ENCODE assay signal across 12 mouse cellular contexts in genomic region chr14:27821801-27822200, GRCm38 (mm10).
DNase-seq lines count a peak whose midpoint lies in the region; ATAC-seq and TF ChIP-seq lines count a peak whose summit lies in the region.
"Had no signal": no experiment of that assay in that cellular context is flagged by ENCODE, and none has a peak within 500 bp of the region (broad histone marks: within the 10 kb centered on the region; RNA-seq: fewer than 3 reads in every experiment).

No protein-coding gene starts in this region.

- no peak overlapping the region for H3K9ac ChIP-seq in midbrain, embryonic 14.5 days (replicated peaks; ENCODE audit: low read length)
- no peak overlapping the region for H3K9ac ChIP-seq in midbrain, embryonic 13.5 days (replicated peaks)
- no peak overlapping the region for H3K9ac ChIP-seq in hindbrain, embryonic 11.5 days (ENCODE audit: low read depth, low read length)
- H3K9ac ChIP-seq: heart, embryonic 15.5 days; neural tube, embryonic 13.5 days had no signal

- no peak overlapping the region for H3K27ac ChIP-seq in midbrain, embryonic 14.5 days (replicated peaks; ENCODE audit: low read depth, low read length)
- no peak overlapping the region for H3K27ac ChIP-seq in midbrain, embryonic 13.5 days
- H3K27ac ChIP-seq in hindbrain, embryonic 11.5 days (ENCODE audit: low read depth, low read length) = no peak overlapping the region
- H3K27ac ChIP-seq: heart, embryonic 15.5 days; midbrain, embryonic 10.5 days; neural tube, embryonic 13.5 days had no signal

- H3K36me3 ChIP-seq in midbrain, embryonic 14.5 days (ENCODE audit: control insufficient read depth, insufficient read depth, low read length) = no peaks in the 10 kb centered on the region
- no peaks in the 10 kb centered on the region for H3K36me3 ChIP-seq in midbrain, embryonic 13.5 days
- H3K36me3 ChIP-seq in hindbrain, embryonic 11.5 days (ENCODE audit: control insufficient read depth, insufficient read depth, low read length) = no peaks in the 10 kb centered on the region
- H3K36me3 ChIP-seq: heart, embryonic 15.5 days; midbrain, embryonic 10.5 days; neural tube, embryonic 13.5 days had no signal

- H3K4me2 ChIP-seq in midbrain, embryonic 14.5 days (ENCODE audit: low read length) = no peak overlapping the region
- H3K4me2 ChIP-seq in midbrain, embryonic 13.5 days (replicated peaks) = no peak overlapping the region
- H3K4me2 ChIP-seq in hindbrain, embryonic 11.5 days (replicated peaks; ENCODE audit: low read depth, low read length) = no peak overlapping the region
- H3K4me2 ChIP-seq: heart, embryonic 15.5 days; neural tube, embryonic 13.5 days had no signal

- peak; percentile 10 for DNase-seq in kidney, adult 18-20 months
- DNase-seq in kidney, postnatal 4 days = no peak
- peak; percentile 61 for DNase-seq in midbrain, embryonic 14.5 days
- peak; percentile 61 for DNase-seq in brain, embryonic 14.5 days (ENCODE audit: low read depth)
- DNase-seq in cerebellum, postnatal 25 days = peak; percentile 54 to 67
- DNase-seq in hindbrain, embryonic 11.5 days (ENCODE audit: low spot score) = no peak
- DNase-seq in left cerebral cortex, postnatal 25 days (ENCODE audit: low spot score in 2 of 2) = no peak

- no peaks in the 10 kb centered on the region for H3K4me1 ChIP-seq in midbrain, embryonic 14.5 days (ENCODE audit: control insufficient read depth, insufficient read depth, low read length)
- no peaks in the 10 kb centered on the region for H3K4me1 ChIP-seq in midbrain, embryonic 13.5 days (replicated peaks)
- H3K4me1 ChIP-seq in hindbrain, embryonic 11.5 days (replicated peaks; ENCODE audit: control insufficient read depth, insufficient read depth, low read length) = no peaks in the 10 kb centered on the region
- H3K4me1 ChIP-seq: midbrain, embryonic 10.5 days; neural tube, embryonic 13.5 days had no signal

- no peak for TF ChIP-seq CTCF in brain, embryonic 14.5 days (IDR thresholded peaks at IDR 0.05; ENCODE audit: borderline replicate concordance, extremely low read depth, insufficient read depth, insufficient read length)

- no peak overlapping the region for H3K4me3 ChIP-seq in midbrain, embryonic 14.5 days (replicated peaks; ENCODE audit: low read depth, low read length)
- no peak overlapping the region for H3K4me3 ChIP-seq in midbrain, embryonic 13.5 days (replicated peaks)
- H3K4me3 ChIP-seq in hindbrain, embryonic 11.5 days (ENCODE audit: low read depth, low read length) = no peak overlapping the region
- H3K4me3 ChIP-seq: erythroblast, embryonic 14.5 days; heart, embryonic 15.5 days; midbrain, embryonic 10.5 days; neural tube, embryonic 13.5 days had no signal

- no peak for ATAC-seq in midbrain, embryonic 14.5 days (ENCODE audit: low FRiP score, low TSS enrichment)
- no peak for ATAC-seq in midbrain, embryonic 13.5 days
- no peak for ATAC-seq in hindbrain, embryonic 11.5 days (ENCODE audit: low FRiP score)

- H3K9me3 ChIP-seq in midbrain, embryonic 14.5 days (ENCODE audit: control insufficient read depth, low read length) = no peaks in the 10 kb centered on the region
- H3K9me3 ChIP-seq in midbrain, embryonic 13.5 days = no peaks in the 10 kb centered on the region
- no peaks in the 10 kb centered on the region for H3K9me3 ChIP-seq in hindbrain, embryonic 11.5 days (ENCODE audit: control insufficient read depth, low read length)
- H3K9me3 ChIP-seq: heart, embryonic 15.5 days; midbrain, embryonic 10.5 days; neural tube, embryonic 13.5 days had no signal

- TF ChIP-seq POLR2A in brain, embryonic 14.5 days (IDR thresholded peaks at IDR 0.05; ENCODE audit: borderline replicate concordance, extremely low read depth, insufficient read depth, insufficient read length, poor library complexity, severe bottlenecking) = no peak

- intact Hi-C loops in left cerebral cortex, postnatal 25 days (cut with DNase I) = loop anchor here (2.0 kb wide), 1 partner anchor 25 kb away; no protein-coding TSS in a partner anchor

- H3K27me3 ChIP-seq in midbrain, embryonic 14.5 days (ENCODE audit: control insufficient read depth, insufficient read depth, low read length) = no peaks in the 10 kb centered on the region
- H3K27me3 ChIP-seq in midbrain, embryonic 13.5 days = no peaks in the 10 kb centered on the region
- no peaks in the 10 kb centered on the region for H3K27me3 ChIP-seq in hindbrain, embryonic 11.5 days (ENCODE audit: control insufficient read depth, insufficient read depth, low read length)
- H3K27me3 ChIP-seq: heart, embryonic 15.5 days; neural tube, embryonic 13.5 days had no signal

Comparison
In these comparisons a context has a peak if more than half of its experiments do, and no peak if none do; other contexts are left out.
1. DNase-seq: peak in kidney, adult 18-20 months (single experiment), midbrain, embryonic 14.5 days (single experiment), brain, embryonic 14.5 days (single experiment) and cerebellum, postnatal 25 days (2 of 2); none in kidney, postnatal 4 days (0 of 2), hindbrain, embryonic 11.5 days (single experiment) and left cerebral cortex, postnatal 25 days (0 of 2).